Mouse (Mus musculus): ENCODE measurements around the gene Tbck. TPM values are rescaled to one million over a fixed set of nuclear protein-coding genes. Genes with fewer than 3 reads are reported as not detected.

Gene Tbck
- polyA plus RNA-seq, 1 experiment: 10.9 TPM

- Histone ChIP-seq H3K4me1 (ENCODE audit: control insufficient read depth, insufficient read depth, low read length) (no peaks in the 10 kb centered on the region), H3K4me3 (ENCODE audit: insufficient read depth, low read length) (no peak overlapping the region), H3K27ac (ENCODE audit: insufficient read depth, low read length) (no peak overlapping the region)
- no peak for TF ChIP-seq POLR2A (IDR thresholded peaks at IDR 0.05; ENCODE audit: extremely low read depth, insufficient read depth, low read length)
- no peak for TF ChIP-seq CTCF (IDR thresholded peaks at IDR 0.05; ENCODE audit: extremely low read depth, insufficient read depth, low read length)
These were observed 158.7 kb downstream of the Tbck start for GRCm38 (mm10) chr3:132842676-132843075.

- Histone ChIP-seq H3K27ac (ENCODE audit: insufficient read depth, low read length) (no peak overlapping the region), H3K4me3 (ENCODE audit: insufficient read depth, low read length) (no peak overlapping the region), H3K4me1 (ENCODE audit: control insufficient read depth, insufficient read depth, low read length) (no peaks in the 10 kb centered on the region)
- TF ChIP-seq CTCF (IDR thresholded peaks at IDR 0.05; ENCODE audit: extremely low read depth, insufficient read depth, low read length) (no peak), POLR2A (IDR thresholded peaks at IDR 0.05; ENCODE audit: extremely low read depth, insufficient read depth, low read length) (no peak)
These were observed 165.7 kb downstream of the Tbck start for GRCm38 (mm10) chr3:132849669-132850068.

GRCm38 (mm10) chr3:132850431-132850830, 166.5 kb downstream of the Tbck start:
- H3K4me3 ChIP-seq (ENCODE audit: insufficient read depth, low read length): no peak overlapping the region
- no peak overlapping the region for H3K27ac ChIP-seq (ENCODE audit: insufficient read depth, low read length)
- no peaks in the 10 kb centered on the region for H3K4me1 ChIP-seq (ENCODE audit: control insufficient read depth, insufficient read depth, low read length)
- TF ChIP-seq POLR2A (IDR thresholded peaks at IDR 0.05; ENCODE audit: extremely low read depth, insufficient read depth, low read length) (no peak), CTCF (IDR thresholded peaks at IDR 0.05; ENCODE audit: extremely low read depth, insufficient read depth, low read length) (no peak)

- H3K27ac ChIP-seq (ENCODE audit: insufficient read depth, low read length): no peak overlapping the region
- no peaks in the 10 kb centered on the region for H3K4me1 ChIP-seq (ENCODE audit: control insufficient read depth, insufficient read depth, low read length)
- TF ChIP-seq POLR2A (IDR thresholded peaks at IDR 0.05; ENCODE audit: extremely low read depth, insufficient read depth, low read length) (no peak), CTCF (IDR thresholded peaks at IDR 0.05; ENCODE audit: extremely low read depth, insufficient read depth, low read length) (no peak)
- no peak overlapping the region for H3K4me3 ChIP-seq (ENCODE audit: insufficient read depth, low read length)
These were observed 167.5 kb downstream of the Tbck start for GRCm38 (mm10) chr3:132851417-132851816.

GRCm38 (mm10) chr3:132851841-132852728, 168.1 kb downstream of the Tbck start:
- H3K27ac ChIP-seq (ENCODE audit: insufficient read depth, low read length): no peak overlapping the region
- TF ChIP-seq POLR2A (IDR thresholded peaks at IDR 0.05; ENCODE audit: extremely low read depth, insufficient read depth, low read length) (no peak), CTCF (IDR thresholded peaks at IDR 0.05; ENCODE audit: extremely low read depth, insufficient read depth, low read length) (no peak)
- H3K4me1 ChIP-seq (ENCODE audit: control insufficient read depth, insufficient read depth, low read length): no peaks in the 10 kb centered on the region
- no peak overlapping the region for H3K4me3 ChIP-seq (ENCODE audit: insufficient read depth, low read length)

GRCm38 (mm10) chr3:132854271-132854670, 170.3 kb downstream of the Tbck start:
- Histone ChIP-seq H3K27ac (ENCODE audit: insufficient read depth, low read length) (no peak overlapping the region), H3K4me3 (ENCODE audit: insufficient read depth, low read length) (no peak overlapping the region), H3K4me1 (ENCODE audit: control insufficient read depth, insufficient read depth, low read length) (no peaks in the 10 kb centered on the region)
- TF ChIP-seq CTCF (IDR thresholded peaks at IDR 0.05; ENCODE audit: extremely low read depth, insufficient read depth, low read length) (no peak), POLR2A (IDR thresholded peaks at IDR 0.05; ENCODE audit: extremely low read depth, insufficient read depth, low read length) (no peak)

- Histone ChIP-seq H3K27ac (ENCODE audit: insufficient read depth, low read length) (no peak overlapping the region), H3K4me1 (ENCODE audit: control insufficient read depth, insufficient read depth, low read length) (no peaks in the 10 kb centered on the region)
- TF ChIP-seq POLR2A (IDR thresholded peaks at IDR 0.05; ENCODE audit: extremely low read depth, insufficient read depth, low read length): no peak
- no peak for TF ChIP-seq CTCF (IDR thresholded peaks at IDR 0.05; ENCODE audit: extremely low read depth, insufficient read depth, low read length)
These were observed 171.7 kb downstream of the Tbck start for GRCm38 (mm10) chr3:132855458-132856212.

GRCm38 (mm10) chr3:132856651-132857050, 172.7 kb downstream of the Tbck start:
- Histone ChIP-seq H3K4me3 (ENCODE audit: insufficient read depth, low read length) (no peak overlapping the region), H3K4me1 (ENCODE audit: control insufficient read depth, insufficient read depth, low read length) (no peaks in the 10 kb centered on the region), H3K27ac (ENCODE audit: insufficient read depth, low read length) (no peak overlapping the region)
- TF ChIP-seq CTCF (IDR thresholded peaks at IDR 0.05; ENCODE audit: extremely low read depth, insufficient read depth, low read length) (no peak), POLR2A (IDR thresholded peaks at IDR 0.05; ENCODE audit: extremely low read depth, insufficient read depth, low read length) (no peak)

More at GRCm38 (mm10) chr3:132855458-132856212, 171.7 kb downstream of the Tbck start:
- H3K4me3 ChIP-seq (ENCODE audit: insufficient read depth, low read length): no peak overlapping the region

- H3K4me1 ChIP-seq (ENCODE audit: control insufficient read depth, insufficient read depth, low read length): no peaks in the 10 kb centered on the region
- no peak overlapping the region for H3K27ac ChIP-seq (ENCODE audit: insufficient read depth, low read length)
- H3K4me3 ChIP-seq (ENCODE audit: insufficient read depth, low read length): no peak overlapping the region
- no peak for TF ChIP-seq CTCF (IDR thresholded peaks at IDR 0.05; ENCODE audit: extremely low read depth, insufficient read depth, low read length)
- no peak for TF ChIP-seq POLR2A (IDR thresholded peaks at IDR 0.05; ENCODE audit: extremely low read depth, insufficient read depth, low read length)
These were observed 174.9 kb downstream of the Tbck start for GRCm38 (mm10) chr3:132858849-132859248.

All from cortical plate, adult 2 months (tissue).